Mouse (Mus musculus): ENCODE measurements at regions not wholly inside any gene's neighbourhood (a gene's known extent, or its start where the extent isn't known, plus 50 kb on each side); places are given as distances from the start of the nearest gene placed in this dataset.

- TF ChIP-seq EP300 (IDR thresholded peaks at IDR 0.05; ENCODE audit: low read length) (no peak), UBTF (IDR thresholded peaks at IDR 0.05; ENCODE audit: low read depth, low read length) (no peak), CTCF (conservative IDR thresholded peaks at IDR 0.05 in 1 of 2, IDR thresholded peaks at IDR 0.05 in 1 of 2; ENCODE audit: low read depth in 2 of 2, low read length in 2 of 2) (no peak), POLR2A (IDR thresholded peaks at IDR 0.05; ENCODE audit: low read depth, low read length) (no peak), MYC (IDR thresholded peaks at IDR 0.05; ENCODE audit: low read depth, low read length) (no peak), TBP (conservative IDR thresholded peaks at IDR 0.05; ENCODE audit: low read depth, low read length) (no peak), MAX (IDR thresholded peaks at IDR 0.05; ENCODE audit: low read length) (no peak), E2F4 (IDR thresholded peaks at IDR 0.05; ENCODE audit: insufficient replicate concordance, low read depth, low read length) (no peak), HCFC1 (IDR thresholded peaks at IDR 0.05; ENCODE audit: low read depth, low read length) (no peak), ZMIZ1 (IDR thresholded peaks at IDR 0.05; ENCODE audit: low read depth, low read length) (no peak), MAFK (IDR thresholded peaks at IDR 0.05; ENCODE audit: insufficient replicate concordance, low read length) (no peak), MXI1 (IDR thresholded peaks at IDR 0.05; ENCODE audit: low read depth, low read length) (no peak)
Measured at GRCm38 (mm10) chr5:91708149-91708548, 190.7 kb downstream of the Parm1 start.
